Mouse (Mus musculus): ENCODE results near the gene Prrt1. TPM values are rescaled to one million over a fixed set of nuclear protein-coding genes. Genes with fewer than 3 reads are reported as not detected.

The Prrt1 gene
- polyA plus RNA-seq, 1 experiment from 2014 or later = 0.55 TPM

- H3K4me2 ChIP-seq = peak within 1 kb of the TSS; percentile 96
- H3K9me3 ChIP-seq = no peaks in the 10 kb centered on the region
- 11% methylated on average over 7 of the region's 7 CpGs for WGBS
- no peak within 1 kb of the TSS; the same call in none of the 2 replicates for H3K4me3 ChIP-seq
- no peaks in the 10 kb centered on the region for H3K27me3 ChIP-seq
- H3K36me3 ChIP-seq = peaks cover 8% of the 10 kb centered on the region
- no peak for ATAC-seq (ENCODE audit: insufficient number of reproducible peaks, insufficient read depth, low FRiP score, low TSS enrichment, low read depth)
- H3K4me1 ChIP-seq = peaks cover 62% of the 10 kb centered on the region
- 0 out of 2 replicates have a peak within 1 kb of the TSS, but pooled peaks have one; percentile 27 for H3K9ac ChIP-seq
- H3K27ac ChIP-seq = peak within 1 kb of the TSS; percentile 99; the same call in 1 of the 2 replicates
Observed at GRCm38 (mm10) chr17:34589681-34590101, 39.6 kb upstream of the Prrt1 start, which contains the start of gene Gpsm3. Gpsm3 (plus strand) TSS chr17:34589806.

- peaks cover 15% of the 10 kb centered on the region for H3K36me3 ChIP-seq
- no peaks in the 10 kb centered on the region for H3K27me3 ChIP-seq
- ATAC-seq (ENCODE audit: insufficient number of reproducible peaks, insufficient read depth, low FRiP score, low TSS enrichment, low read depth) = no peak
- 59% methylated on average over 15 of the region's 15 CpGs for WGBS
- no peaks in the 10 kb centered on the region for H3K9me3 ChIP-seq
- H3K27ac ChIP-seq = peak overlapping the region; percentile 99; the same call in 1 of the 2 replicates
- peak overlapping the region; percentile 96 for H3K4me2 ChIP-seq
- no peak overlapping the region; the same call in 1 of the 2 replicates for H3K4me3 ChIP-seq
- H3K4me1 ChIP-seq = peaks cover 69% of the 10 kb centered on the region
- H3K9ac ChIP-seq = 0 out of 2 replicates have a peak overlapping the region, but pooled peaks have one; percentile 97
Observed at GRCm38 (mm10) chr17:34590154-34590987, 39.0 kb upstream of the Prrt1 start.

GRCm38 (mm10) chr17:34591029-34591993 lies 38.0 kb upstream of the Prrt1 start, which contains the start of gene Pbx2:
Pbx2 (plus strand) TSS chr17:34591266.
- peaks cover 70% of the 10 kb centered on the region for H3K4me1 ChIP-seq
- 0 out of 2 replicates have a peak, but pooled peaks have one; percentile 8 for ATAC-seq (ENCODE audit: insufficient number of reproducible peaks, insufficient read depth, low FRiP score, low TSS enrichment, low read depth)
- H3K9me3 ChIP-seq = no peaks in the 10 kb centered on the region
- peak within 1 kb of the TSS; percentile 97 for H3K9ac ChIP-seq
- peaks cover 23% of the 10 kb centered on the region for H3K36me3 ChIP-seq
- H3K27me3 ChIP-seq = no peaks in the 10 kb centered on the region
- WGBS = 4% methylated on average over 21 of the region's 21 CpGs
- peak within 1 kb of the TSS; percentile 96 for H3K4me2 ChIP-seq
- H3K4me3 ChIP-seq = peak within 1 kb of the TSS; percentile 86
- peak within 1 kb of the TSS; percentile 99 for H3K27ac ChIP-seq

GRCm38 (mm10) chr17:34591994-34592375 lies 37.3 kb upstream of the Prrt1 start:
- Histone ChIP-seq H3K9ac (peak overlapping the region; percentile 97), H3K4me2 (peak overlapping the region; percentile 96), H3K9me3 (no peaks in the 10 kb centered on the region), H3K4me3 (peak overlapping the region; percentile 86), H3K27ac (peak overlapping the region; percentile 99), H3K4me1 (peaks cover 72% of the 10 kb centered on the region), H3K36me3 (peaks cover 28% of the 10 kb centered on the region), H3K27me3 (no peaks in the 10 kb centered on the region)
- 1% methylated on average over 20 of the region's 35 CpGs for WGBS
- ATAC-seq (ENCODE audit: insufficient number of reproducible peaks, insufficient read depth, low FRiP score, low TSS enrichment, low read depth) = peak; percentile 23; the same call in 1 of the 2 replicates

GRCm38 (mm10) chr17:34592581-34593549 lies 36.5 kb upstream of the Prrt1 start:
- peaks cover 28% of the 10 kb centered on the region for H3K36me3 ChIP-seq
- H3K4me2 ChIP-seq = peak overlapping the region; percentile 96
- peaks cover 78% of the 10 kb centered on the region for H3K4me1 ChIP-seq
- peak overlapping the region; percentile 86 for H3K4me3 ChIP-seq
- no peaks in the 10 kb centered on the region for H3K27me3 ChIP-seq
- H3K27ac ChIP-seq = peak overlapping the region; percentile 99
- H3K9me3 ChIP-seq = no peaks in the 10 kb centered on the region
- peak overlapping the region; percentile 97 for H3K9ac ChIP-seq
- WGBS = under 1% methylated on average over 32 of the region's 32 CpGs
- ATAC-seq (ENCODE audit: insufficient number of reproducible peaks, insufficient read depth, low FRiP score, low TSS enrichment, low read depth) = no peak

GRCm38 (mm10) chr17:34593752-34594525 lies 35.4 kb upstream of the Prrt1 start:
- Histone ChIP-seq H3K27me3 (no peaks in the 10 kb centered on the region), H3K4me3 (peak overlapping the region; percentile 86), H3K9me3 (no peaks in the 10 kb centered on the region), H3K36me3 (peaks cover 30% of the 10 kb centered on the region), H3K27ac (peak overlapping the region; percentile 99; the same call in 1 of the 2 replicates), H3K4me2 (peak overlapping the region; percentile 96), H3K9ac (peak overlapping the region; percentile 97), H3K4me1 (peaks cover 76% of the 10 kb centered on the region)
- 39% methylated on average over 31 of the region's 34 CpGs for WGBS
- no peak for ATAC-seq (ENCODE audit: insufficient number of reproducible peaks, insufficient read depth, low FRiP score, low TSS enrichment, low read depth)

GRCm38 (mm10) chr17:34596098-34596497 lies 33.2 kb upstream of the Prrt1 start:
- Histone ChIP-seq H3K9ac (no peak overlapping the region), H3K27ac (no peak overlapping the region), H3K4me1 (peaks cover 56% of the 10 kb centered on the region), H3K4me2 (no peak overlapping the region), H3K9me3 (no peaks in the 10 kb centered on the region), H3K27me3 (no peaks in the 10 kb centered on the region), H3K4me3 (no peak overlapping the region), H3K36me3 (peaks cover 46% of the 10 kb centered on the region)
- ATAC-seq (ENCODE audit: insufficient number of reproducible peaks, insufficient read depth, low FRiP score, low TSS enrichment, low read depth) = no peak
- 70% methylated on average over 8 of the region's 8 CpGs for WGBS

GRCm38 (mm10) chr17:34597566-34598095 lies 31.7 kb upstream of the Prrt1 start, which contains the start of gene Ager:
Ager (plus strand) TSS chr17:34597862.
- peaks cover 57% of the 10 kb centered on the region for H3K4me1 ChIP-seq
- WGBS = 12% methylated on average over 6 of the region's 6 CpGs
- peak within 1 kb of the TSS; percentile 44; the same call in 1 of the 2 replicates for H3K9ac ChIP-seq
- no peaks in the 10 kb centered on the region for H3K9me3 ChIP-seq
- no peaks in the 10 kb centered on the region for H3K27me3 ChIP-seq
- ATAC-seq (ENCODE audit: insufficient number of reproducible peaks, insufficient read depth, low FRiP score, low TSS enrichment, low read depth) = no peak
- no peak within 1 kb of the TSS for H3K4me3 ChIP-seq
- peak within 1 kb of the TSS; percentile 9; the same call in 1 of the 2 replicates for H3K4me2 ChIP-seq
- peak within 1 kb of the TSS; percentile 7 for H3K27ac ChIP-seq
- H3K36me3 ChIP-seq = peaks cover 57% of the 10 kb centered on the region

GRCm38 (mm10) chr17:34599891-34600290 lies 29.4 kb upstream of the Prrt1 start:
- H3K27ac ChIP-seq = no peak overlapping the region
- H3K36me3 ChIP-seq = peaks cover 47% of the 10 kb centered on the region
- no peak for ATAC-seq (ENCODE audit: insufficient number of reproducible peaks, insufficient read depth, low FRiP score, low TSS enrichment, low read depth)
- H3K9ac ChIP-seq = no peak overlapping the region
- peaks cover 48% of the 10 kb centered on the region for H3K4me1 ChIP-seq
- no peak overlapping the region for H3K4me3 ChIP-seq
- no peaks in the 10 kb centered on the region for H3K9me3 ChIP-seq
- H3K4me2 ChIP-seq = no peak overlapping the region
- no peaks in the 10 kb centered on the region for H3K27me3 ChIP-seq
- WGBS = 78% methylated on average over 9 of the region's 9 CpGs
